Mouse (Mus musculus) megakaryocyte, embryonic 14.5 days (primary cell): ENCODE data around the gene Ccpg1.

Experiments
- FLI1 ChIP-seq: IDR thresholded peaks from 2 replicates; pipeline ENCODE4 v1.6.1; 2012; ENCODE audit warnings: low read length, inconsistent platforms, mixed read lengths
- GATA1 ChIP-seq: IDR thresholded peaks from 3 replicates; pipeline ENCODE4 v1.6.1; 2012; ENCODE audit warnings: mixed read lengths, low read length, inconsistent platforms, borderline replicate concordance

- TF ChIP-seq FLI1 = no peak
- TF ChIP-seq GATA1 = no peak
Measured at GRCm38 (mm10) chr9:73030443-73030842, 45.2 kb downstream of the Ccpg1 start.
